Mouse (Mus musculus) T-helper 2 cell (primary cell): Measurements from ENCODE around the gene Cd276.

Source experiments
- in situ Hi-C: fragments of 300-600 bp; cut with MboI, MseI; formaldehyde crosslinking; loops from one replicate; pipeline ENCODE4 v1.15.1; 2025; ENCODE audit warnings: high pct_unique_total_duplicates

Gene Cd276

GRCm38 (mm10) chr9:58552083-58552482, 3.2 kb downstream of the Cd276 start:
- in situ Hi-C loops, result loop anchor here (25.0 kb wide), 1 partner anchor 735 kb away; the partner anchor contains the start of gene Adpgk

DNA sequence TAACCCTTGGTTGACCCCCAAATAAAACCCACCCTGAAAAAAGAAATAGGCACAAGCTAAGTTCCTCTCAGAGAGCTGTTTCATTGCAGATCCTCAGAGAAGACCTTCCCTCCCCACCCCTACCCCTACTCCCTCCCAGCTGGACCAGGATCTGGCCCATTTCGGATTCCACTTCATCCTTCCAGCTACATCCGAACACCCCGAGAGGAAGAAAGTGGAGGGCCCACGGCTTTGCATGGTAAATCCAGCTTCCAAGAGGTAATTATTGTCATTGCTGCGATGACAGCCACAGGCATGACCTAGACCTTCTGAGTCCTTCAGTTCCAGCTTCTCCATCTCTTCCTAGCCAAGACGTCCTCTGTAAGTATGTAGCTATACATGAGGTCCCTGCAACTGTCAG, 4.3 kb downstream of the Cd276 start:
- in situ Hi-C loops, result loop anchor here (25.0 kb wide), 1 partner anchor 736 kb away; the partner anchor contains the start of gene Adpgk

DNA sequence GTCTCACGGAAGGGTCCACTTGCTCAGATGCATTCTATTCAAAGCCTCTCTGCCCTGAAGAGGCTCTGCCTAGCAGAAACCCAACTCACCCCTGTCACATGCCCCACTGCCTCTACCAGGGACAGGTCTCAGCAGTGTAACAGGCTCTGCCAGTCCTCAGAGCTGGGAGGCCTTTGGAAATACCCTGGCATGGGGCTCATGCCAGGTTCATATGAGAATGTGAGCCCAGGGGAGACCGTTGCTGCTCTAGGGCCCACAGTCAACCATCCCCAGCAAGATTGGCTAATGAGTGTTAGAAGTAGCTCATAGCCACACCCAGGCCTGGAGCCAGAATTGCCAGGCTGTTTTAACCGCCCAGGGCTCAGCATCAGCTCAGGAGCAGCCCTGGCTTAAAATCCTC, 5.5 kb downstream of the Cd276 start:
- in situ Hi-C loops, result loop anchor here (10.0 to 25.0 kb wide), 2 partner anchors 385 to 738 kb away; partner anchors contain the start of gene Adpgk

GRCm38 (mm10) chr9:58548897-58549296, 6.3 kb downstream of the Cd276 start:
- in situ Hi-C loops, result loop anchor here (10.0 kb wide), 1 partner anchor 386 kb away; no protein-coding TSS in a partner anchor

GRCm38 (mm10) chr9:58546630-58547360, 8.4 kb downstream of the Cd276 start:
- in situ Hi-C loops, result loop anchor here (10.0 kb wide), 1 partner anchor 388 kb away; no protein-coding TSS in a partner anchor

DNA sequence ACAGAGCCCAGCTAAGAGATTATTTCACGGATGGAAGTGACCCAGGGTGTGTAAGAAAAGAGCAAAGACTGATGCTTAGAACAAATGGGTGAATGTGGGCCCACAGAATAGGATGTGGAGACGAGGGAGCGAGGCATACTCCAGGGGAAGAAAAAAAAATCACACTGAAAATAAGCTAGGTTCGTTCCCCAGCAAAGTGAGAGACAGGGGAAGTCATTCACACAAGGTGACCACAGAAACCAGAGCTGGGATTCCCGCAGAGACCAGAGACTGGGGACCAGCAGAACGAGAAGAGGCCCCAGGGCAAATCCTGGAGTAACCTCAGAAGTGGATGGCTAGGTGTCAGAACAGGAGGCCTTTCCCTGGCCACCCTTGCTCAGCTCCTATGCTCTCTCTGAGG, 9.8 kb downstream of the Cd276 start:
- in situ Hi-C loops, result loop anchor here (10.0 kb wide), 1 partner anchor 389 kb away; no protein-coding TSS in a partner anchor

DNA sequence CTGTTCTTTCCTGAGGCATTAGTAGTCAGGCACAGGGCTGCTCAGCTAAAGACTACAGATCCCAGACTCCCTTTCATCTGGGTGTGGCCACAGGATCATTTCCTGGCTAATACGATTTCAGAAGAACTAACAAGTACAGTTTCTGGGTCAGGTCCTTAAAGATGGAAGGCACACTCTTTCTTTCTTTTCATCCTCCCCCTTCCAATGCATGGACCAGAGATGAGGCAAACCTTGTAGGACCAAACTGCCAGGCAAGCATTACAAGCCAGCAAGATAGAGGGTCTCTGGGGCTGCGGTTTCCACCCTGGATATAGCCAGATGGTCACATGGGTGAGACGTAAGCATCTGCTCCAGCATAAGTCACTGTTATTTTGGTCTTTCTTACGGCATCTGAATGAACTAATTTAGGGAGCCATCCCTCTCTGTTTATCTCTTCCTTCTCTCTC, 10.3 kb downstream of the Cd276 start:
- in situ Hi-C loops, result loop anchor here (10.0 kb wide), 1 partner anchor 390 kb away; no protein-coding TSS in a partner anchor

GRCm38 (mm10) chr9:58541895-58542338, 13.3 kb downstream of the Cd276 start:
- in situ Hi-C loops, result loop anchor here (10.0 kb wide), 1 partner anchor 393 kb away; no protein-coding TSS in a partner anchor

GRCm38 (mm10) chr9:58539886-58540285, 15.4 kb downstream of the Cd276 start:
- in situ Hi-C loops, result loop anchor here (10.0 kb wide), 3 partner anchors 115 to 675 kb away; no protein-coding TSS in a partner anchor

DNA sequence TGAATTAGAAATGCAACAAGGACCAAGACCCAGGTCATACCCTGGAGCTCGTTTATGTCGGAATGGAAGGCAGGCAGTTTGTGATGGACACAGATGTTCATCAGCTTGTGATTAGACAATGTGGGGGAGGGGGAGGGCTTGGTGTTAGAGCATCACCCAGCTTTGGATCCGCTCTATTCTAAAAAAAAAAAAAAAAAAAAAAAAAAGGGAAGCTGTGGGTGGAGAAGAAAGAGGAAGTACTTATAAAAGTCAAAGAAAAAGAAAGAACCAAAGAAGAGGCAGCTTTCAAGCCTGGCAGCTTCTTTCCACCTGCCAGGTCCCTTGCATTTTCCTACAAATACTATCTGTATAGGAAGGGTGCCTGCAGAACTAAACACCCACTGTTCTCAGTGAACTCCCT, 17.5 kb downstream of the Cd276 start:
- in situ Hi-C loops, result loop anchor here (10.0 kb wide), 2 partner anchors 117 to 677 kb away; no protein-coding TSS in a partner anchor

DNA sequence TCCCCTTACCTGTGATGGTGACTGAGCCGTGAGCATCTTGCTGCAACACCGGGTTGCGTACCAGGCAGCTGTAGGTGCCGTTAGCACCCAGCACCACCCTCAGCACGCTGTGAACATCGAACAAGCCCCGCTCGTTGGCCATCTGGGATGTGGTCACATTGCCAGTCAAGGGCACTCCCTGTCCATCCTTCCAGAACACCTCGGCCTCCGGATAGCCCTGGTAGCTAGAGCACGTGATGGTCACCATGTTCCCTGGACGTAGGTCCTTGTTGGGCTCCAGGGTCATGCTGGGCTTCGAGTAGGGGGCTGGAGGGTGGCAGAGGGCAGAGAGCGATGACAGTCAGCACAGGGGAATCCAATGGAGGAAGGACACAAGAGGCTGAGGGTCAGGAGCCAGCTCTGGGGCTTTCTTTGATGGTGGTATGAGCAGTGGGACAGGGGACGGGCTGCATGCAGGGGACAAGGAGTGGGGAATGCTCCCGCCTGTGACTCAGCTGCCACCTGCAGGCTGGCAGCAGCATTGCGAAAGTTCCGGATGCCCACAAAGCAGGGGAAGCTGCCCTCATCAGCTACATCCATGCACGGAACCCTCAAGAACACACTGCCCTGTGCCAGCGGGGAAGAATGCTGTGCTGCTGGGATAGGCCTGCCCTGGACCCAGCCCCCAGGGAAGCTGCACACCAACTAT, 19.6 kb downstream of the Cd276 start:
- in situ Hi-C loops, result loop anchor here (10.0 kb wide), 2 partner anchors 119 to 679 kb away; no protein-coding TSS in a partner anchor

GRCm38 (mm10) chr9:58534766-58535165, 20.5 kb downstream of the Cd276 start:
- in situ Hi-C loops, result loop anchor here (10.0 kb wide), 2 partner anchors 120 to 680 kb away; no protein-coding TSS in a partner anchor

GRCm38 (mm10) chr9:58533322-58533721, 21.9 kb downstream of the Cd276 start:
- in situ Hi-C loops, result loop anchor here (10.0 kb wide), 2 partner anchors 121 to 681 kb away; no protein-coding TSS in a partner anchor

DNA sequence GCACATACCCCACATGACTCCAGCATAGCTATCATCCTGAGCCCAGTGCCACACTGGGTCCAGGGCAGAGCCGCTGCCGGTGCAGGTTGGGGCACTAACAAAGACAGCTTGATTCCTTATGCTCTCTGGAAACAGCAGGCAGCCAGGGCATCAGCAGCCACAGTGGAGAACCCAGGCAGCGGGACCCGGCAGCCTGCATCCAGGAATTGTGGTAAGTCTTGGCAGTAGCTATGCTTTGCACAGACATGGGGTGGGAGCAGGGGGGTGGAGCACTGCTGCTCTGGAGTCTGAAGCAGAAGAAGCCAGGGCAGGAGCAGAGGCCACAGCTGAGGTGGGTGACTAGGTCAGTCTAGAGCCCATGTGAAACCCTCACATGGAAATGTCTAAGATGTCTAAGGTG, 23.0 kb downstream of the Cd276 start:
- in situ Hi-C loops, result loop anchor here (10.0 kb wide), 2 partner anchors 123 to 683 kb away; no protein-coding TSS in a partner anchor

DNA sequence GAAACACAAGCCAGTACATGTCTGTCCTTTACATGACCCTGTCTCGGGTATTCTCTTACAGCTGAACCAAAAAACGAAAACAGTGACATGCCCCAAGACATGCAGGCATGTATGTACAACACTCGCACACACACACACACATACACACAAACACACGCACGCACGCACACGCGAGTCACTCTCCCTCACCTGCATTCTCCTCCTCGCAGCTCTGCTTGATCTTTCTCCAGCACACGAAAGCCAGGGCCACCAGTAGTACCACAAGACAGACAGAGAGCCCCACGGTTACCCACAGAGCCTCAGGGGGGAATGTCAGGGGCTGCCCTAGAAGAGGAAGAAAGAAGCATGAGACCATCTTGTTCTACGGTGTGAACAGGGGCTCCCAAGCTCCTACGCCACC, 24.8 kb downstream of the Cd276 start:
- in situ Hi-C loops, result loop anchor here (10.0 kb wide), 2 partner anchors 124 to 684 kb away; no protein-coding TSS in a partner anchor

GRCm38 (mm10) chr9:58527841-58528240, 27.4 kb downstream of the Cd276 start:
- in situ Hi-C loops, result no loop called here

DNA sequence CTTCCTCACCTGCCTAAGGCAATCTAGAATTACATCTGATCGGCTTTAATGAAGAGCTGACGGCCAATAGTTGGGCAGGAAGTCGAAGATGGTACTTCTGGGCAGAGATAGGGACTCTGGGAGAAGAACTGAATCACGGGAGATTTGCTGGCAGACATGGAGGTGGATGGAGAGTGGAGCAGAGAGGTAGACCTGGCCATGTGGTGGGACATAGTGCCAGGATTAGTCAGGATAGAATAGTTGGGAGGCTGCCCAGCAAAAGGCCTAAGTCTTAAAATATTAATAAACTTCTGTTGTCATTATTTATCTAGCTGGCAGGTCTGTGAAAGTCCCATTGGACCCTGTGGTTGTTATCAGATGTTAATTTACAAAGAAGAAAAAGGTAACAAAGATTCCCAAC, 30.1 kb downstream of the Cd276 start:
- in situ Hi-C loops, result no loop called here

GRCm38 (mm10) chr9:58521883-58522423, 33.3 kb downstream of the Cd276 start:
- in situ Hi-C loops, result no loop called here

DNA sequence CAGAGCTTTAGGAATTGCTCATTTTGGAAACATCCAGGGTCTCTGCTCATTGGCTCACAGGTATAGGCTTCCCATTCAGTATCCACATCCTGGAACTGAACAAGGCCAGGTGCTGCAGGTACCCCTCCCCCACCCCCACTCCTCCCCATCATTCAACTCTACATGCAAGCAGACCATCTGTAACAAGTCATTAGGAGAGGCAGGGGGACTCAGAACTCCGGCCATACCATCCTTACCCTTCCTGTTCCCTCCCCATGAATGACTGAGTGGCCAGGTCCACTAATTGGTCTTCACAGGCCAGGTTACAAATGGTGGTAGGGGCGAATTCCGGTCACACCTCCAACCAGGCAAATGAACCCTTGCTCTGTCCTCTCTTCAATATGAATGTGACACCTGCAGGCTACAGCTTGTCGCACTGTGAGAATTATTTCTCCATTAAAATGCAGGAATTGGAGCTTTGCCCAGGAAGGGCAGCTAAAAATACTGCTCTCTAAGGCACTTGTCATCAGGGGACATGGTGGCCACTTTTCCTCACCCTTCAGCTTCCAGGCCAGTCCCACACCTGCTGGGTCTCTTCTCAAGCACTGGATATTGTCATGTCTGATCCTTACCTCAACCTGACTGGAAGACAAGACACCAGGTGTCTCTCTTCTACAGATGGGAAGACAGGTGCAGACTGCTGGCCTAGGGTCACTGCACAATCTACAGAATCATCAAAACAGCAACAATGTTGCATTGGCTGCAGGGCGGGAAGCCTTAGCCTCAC, 34.2 kb downstream of the Cd276 start:
- in situ Hi-C loops, result no loop called here

DNA sequence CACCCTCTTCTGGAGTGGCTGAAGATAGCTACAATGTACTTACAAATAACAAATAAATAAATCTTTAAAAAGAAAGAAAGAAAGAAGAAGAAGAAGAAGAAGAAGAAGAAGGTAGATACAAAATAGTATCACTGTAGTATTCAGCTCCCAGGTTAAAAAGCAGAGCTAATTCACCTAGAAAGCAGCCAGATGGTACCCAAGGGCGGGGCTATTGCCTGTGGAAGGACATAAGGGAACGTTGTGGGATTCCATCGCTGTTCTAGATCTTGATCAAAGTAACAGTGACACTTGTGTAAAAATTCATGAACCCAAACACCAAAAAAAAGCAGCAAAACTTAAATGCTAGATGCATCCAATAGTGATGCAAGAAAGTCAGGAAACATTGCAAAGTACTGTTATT, 35.3 kb downstream of the Cd276 start:
- in situ Hi-C loops, result no loop called here
